Mouse (Mus musculus): ENCODE measurements around the gene Loxl1.

Gene Loxl1

GRCm38 (mm10) chr9:58249592-58250192 is 63.3 kb downstream of the Loxl1 start, which contains the start of gene Pml:
TSS of gene Pml (minus strand) at chr9:58249786.
- peak; percentile 78 for DNase-seq (ENCODE audit: low read depth)

GRCm38 (mm10) chr9:58248746-58249413 is 64.1 kb downstream of the Loxl1 start:
- DNase-seq (ENCODE audit: low read depth), result no peak

GRCm38 (mm10) chr9:58247064-58247759 is 65.8 kb downstream of the Loxl1 start:
- peak; percentile 85 for DNase-seq (ENCODE audit: low read depth)

DNA sequence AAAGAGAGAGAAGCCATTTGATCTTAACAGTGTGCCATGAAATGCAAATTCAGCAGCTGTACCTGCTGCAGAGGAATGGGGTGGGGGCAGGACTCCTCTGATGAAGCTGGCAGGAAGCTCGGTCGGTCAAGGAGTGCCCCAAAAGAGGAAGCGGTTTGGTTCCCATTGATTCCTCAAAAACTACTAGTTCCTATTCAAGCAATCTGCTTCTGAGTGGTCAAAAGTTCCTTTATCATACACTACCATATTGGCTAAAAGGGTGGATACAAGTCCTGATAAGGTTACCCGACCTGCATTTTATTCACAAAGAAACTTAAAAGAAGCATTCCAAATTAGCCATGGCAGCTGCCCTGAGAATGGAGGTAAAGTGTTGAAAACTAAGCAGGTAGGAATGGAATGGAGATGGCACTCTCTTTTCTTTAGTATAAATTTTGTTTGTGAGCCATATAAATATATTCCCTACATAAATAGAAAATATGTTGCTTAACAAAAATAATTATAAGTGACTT is 66.8 kb downstream of the Loxl1 start:
- DNase-seq (ENCODE audit: low read depth), result no peak

- DNase-seq (ENCODE audit: low read depth), result no peak
Measured at GRCm38 (mm10) chr9:58243696-58244095, 69.3 kb downstream of the Loxl1 start.

DNA sequence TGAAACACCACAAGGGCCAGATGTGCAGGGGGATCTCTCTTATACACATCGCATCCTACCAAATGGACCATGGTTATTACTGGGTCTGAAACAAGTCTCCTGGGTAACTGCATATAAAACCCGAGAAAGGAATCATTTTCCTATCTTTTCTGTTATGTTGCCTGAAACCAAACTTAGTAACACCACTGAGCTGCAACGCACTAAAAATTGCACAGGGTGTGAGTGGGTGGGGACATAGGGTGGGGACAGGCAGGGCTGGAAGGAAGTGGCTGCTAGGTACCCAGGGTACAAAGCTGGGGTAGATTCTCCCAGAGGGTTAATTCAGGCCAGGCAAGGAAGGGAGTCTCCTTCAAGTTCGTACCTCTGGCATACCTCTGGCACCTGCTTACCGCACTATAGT is 70.3 kb downstream of the Loxl1 start:
- peak; percentile 24 for DNase-seq (ENCODE audit: low read depth)

DNA sequence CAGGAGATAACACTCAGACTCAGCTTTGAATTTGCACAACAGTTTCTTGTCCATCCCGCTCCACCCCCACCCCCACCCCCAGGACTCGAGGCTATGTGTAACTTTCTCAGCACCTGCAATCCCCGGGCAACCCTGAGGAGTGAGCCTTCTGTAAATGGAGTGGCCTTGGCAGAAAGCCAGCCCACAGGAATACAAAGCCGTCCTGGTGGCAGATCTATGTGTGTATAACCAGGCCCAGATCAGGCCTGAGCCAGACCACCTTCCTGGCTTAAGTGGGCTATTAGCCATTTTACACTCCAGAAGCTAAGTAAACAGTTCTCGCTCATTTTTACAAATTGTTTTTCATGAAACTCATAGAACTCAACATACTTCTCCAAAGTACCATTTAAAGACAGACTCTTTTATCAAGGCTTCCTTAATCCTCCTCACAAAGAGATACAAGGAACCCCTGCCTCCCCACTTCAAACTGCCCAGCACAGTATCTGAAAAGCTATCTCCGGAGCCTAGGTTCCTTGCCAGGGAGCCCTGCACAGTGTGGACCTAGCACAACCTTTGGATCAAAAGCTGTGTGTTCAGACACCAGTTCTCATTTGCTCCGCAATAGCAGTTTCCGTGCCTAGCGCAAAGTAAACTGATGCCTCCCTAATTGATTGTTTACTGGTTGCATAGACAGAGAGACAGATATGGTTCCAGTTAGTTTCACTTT is 71.1 kb downstream of the Loxl1 start:
- peak; percentile 38 for DNase-seq (ENCODE audit: low read depth)

Data from naive thymus-derived CD4-positive, alpha-beta T cell, adult 2 months (primary cell).